Mouse (Mus musculus): ENCODE results near the gene Lrrc4. TPM values are rescaled to one million over a fixed set of nuclear protein-coding genes. Genes with fewer than 3 reads are reported as not detected.
A peak's percentile ranks its signal among the peaks of the same experiment; 100 is the strongest.

The Lrrc4 gene
- polyA plus RNA-seq, 1 experiment from 2014 or later, result 1.2 TPM

GRCm38 (mm10) chr6:28747931-28748670, 83.4 kb downstream of the Lrrc4 start:
- Histone ChIP-seq H3K4me1 (peaks cover 19% of the 10 kb centered on the region), H3K27me3 (no peaks in the 10 kb centered on the region), H3K9ac (no peak overlapping the region), H3K36me3 (peaks cover 9% of the 10 kb centered on the region; the same call in 1 of the 2 replicates), H3K9me3 (replicated peaks) (no peaks in the 10 kb centered on the region), H3K27ac (replicated peaks) (no peak overlapping the region), H3K4me2 (replicated peaks) (no peak overlapping the region), H3K4me3 (replicated peaks) (no peak overlapping the region)
- 64% methylated on average over 14 of the region's 14 CpGs for WGBS
- ATAC-seq (ENCODE audit: insufficient number of reproducible peaks, low FRiP score, low TSS enrichment, low read depth), result no peak

GRCm38 (mm10) chr6:28747025-28747424, 84.5 kb downstream of the Lrrc4 start:
- H3K4me1 ChIP-seq, result peaks cover 20% of the 10 kb centered on the region; the same call in 1 of the 2 replicates
- 84% methylated on average over 5 of the region's 5 CpGs for WGBS

GRCm38 (mm10) chr6:28745864-28746263, 85.7 kb downstream of the Lrrc4 start:
- H3K36me3 ChIP-seq, result peaks cover 9% of the 10 kb centered on the region; the same call in 1 of the 2 replicates
- ATAC-seq (ENCODE audit: insufficient number of reproducible peaks, low FRiP score, low TSS enrichment, low read depth), result no peak
- no peak overlapping the region for H3K4me3 ChIP-seq (replicated peaks)
- no peak overlapping the region for H3K27ac ChIP-seq (replicated peaks)
- WGBS, result 84% methylated on average over 7 of the region's 7 CpGs
- H3K27me3 ChIP-seq, result no peaks in the 10 kb centered on the region
- H3K4me1 ChIP-seq, result 0 out of 2 replicates have a peak, but pooled peaks cover 16% of the 10 kb centered on the region
- no peak overlapping the region for H3K9ac ChIP-seq
- no peak overlapping the region for H3K4me2 ChIP-seq (replicated peaks)
- H3K9me3 ChIP-seq (replicated peaks), result no peaks in the 10 kb centered on the region

More at GRCm38 (mm10) chr6:28747025-28747424, 84.5 kb downstream of the Lrrc4 start:
- H3K4me3 ChIP-seq (replicated peaks), result no peak overlapping the region
- ATAC-seq (ENCODE audit: insufficient number of reproducible peaks, low FRiP score, low TSS enrichment, low read depth), result no peak
- H3K4me2 ChIP-seq (replicated peaks), result no peak overlapping the region
- no peaks in the 10 kb centered on the region for H3K27me3 ChIP-seq
- no peak overlapping the region for H3K27ac ChIP-seq (replicated peaks)
- no peak overlapping the region for H3K9ac ChIP-seq
- H3K9me3 ChIP-seq (replicated peaks), result no peaks in the 10 kb centered on the region
- peaks cover 9% of the 10 kb centered on the region; the same call in 1 of the 2 replicates for H3K36me3 ChIP-seq

GRCm38 (mm10) chr6:28743586-28743985, 88.0 kb downstream of the Lrrc4 start:
- H3K4me3 ChIP-seq (replicated peaks), result no peak overlapping the region
- H3K4me1 ChIP-seq, result 0 out of 2 replicates have a peak, but pooled peaks cover 10% of the 10 kb centered on the region
- H3K9me3 ChIP-seq (replicated peaks), result no peaks in the 10 kb centered on the region
- H3K27ac ChIP-seq (replicated peaks), result no peak overlapping the region
- H3K9ac ChIP-seq, result no peak overlapping the region
- peaks cover 9% of the 10 kb centered on the region; the same call in 1 of the 2 replicates for H3K36me3 ChIP-seq
- H3K27me3 ChIP-seq, result no peaks in the 10 kb centered on the region
- WGBS, result 40% methylated on average over 1 of the region's 1 CpGs
- H3K4me2 ChIP-seq (replicated peaks), result no peak overlapping the region
- no peak for ATAC-seq (ENCODE audit: insufficient number of reproducible peaks, low FRiP score, low TSS enrichment, low read depth)

- no peak overlapping the region for H3K4me3 ChIP-seq (replicated peaks)
- no peaks in the 10 kb centered on the region for H3K36me3 ChIP-seq
- no peak for ATAC-seq (ENCODE audit: insufficient number of reproducible peaks, low FRiP score, low TSS enrichment, low read depth)
- no peak overlapping the region for H3K9ac ChIP-seq
- 83% methylated on average over 1 of the region's 1 CpGs for WGBS
- no peaks in the 10 kb centered on the region for H3K27me3 ChIP-seq
- no peaks in the 10 kb centered on the region for H3K4me1 ChIP-seq
- no peak overlapping the region for H3K27ac ChIP-seq (replicated peaks)
- no peaks in the 10 kb centered on the region for H3K9me3 ChIP-seq (replicated peaks)
- H3K4me2 ChIP-seq (replicated peaks), result no peak overlapping the region
These were observed 93.9 kb downstream of the Lrrc4 start for GRCm38 (mm10) chr6:28737601-28738000.

- Histone ChIP-seq H3K9me3 (replicated peaks) (no peaks in the 10 kb centered on the region), H3K36me3 (no peaks in the 10 kb centered on the region), H3K4me1 (no peaks in the 10 kb centered on the region), H3K27ac (replicated peaks) (no peak overlapping the region), H3K9ac (no peak overlapping the region), H3K4me3 (replicated peaks) (no peak overlapping the region), H3K4me2 (replicated peaks) (no peak overlapping the region), H3K27me3 (no peaks in the 10 kb centered on the region)
- ATAC-seq (ENCODE audit: insufficient number of reproducible peaks, low FRiP score, low TSS enrichment, low read depth), result no peak
- 68% methylated on average over 7 of the region's 7 CpGs for WGBS
These were observed 94.9 kb downstream of the Lrrc4 start for GRCm38 (mm10) chr6:28736665-28737064.

- Histone ChIP-seq H3K9me3 (replicated peaks) (no peaks in the 10 kb centered on the region), H3K4me3 (replicated peaks) (no peak overlapping the region), H3K27me3 (no peaks in the 10 kb centered on the region), H3K4me2 (replicated peaks) (no peak overlapping the region), H3K4me1 (no peaks in the 10 kb centered on the region), H3K36me3 (no peaks in the 10 kb centered on the region), H3K27ac (replicated peaks) (no peak overlapping the region), H3K9ac (no peak overlapping the region)
- WGBS, result 72% methylated on average over 9 of the region's 9 CpGs
- no peak for ATAC-seq (ENCODE audit: insufficient number of reproducible peaks, low FRiP score, low TSS enrichment, low read depth)
These were observed 96.4 kb downstream of the Lrrc4 start for GRCm38 (mm10) chr6:28735116-28735515.

- Histone ChIP-seq H3K27ac (replicated peaks) (no peak overlapping the region), H3K4me3 (replicated peaks) (no peak overlapping the region), H3K9ac (no peak overlapping the region), H3K27me3 (no peaks in the 10 kb centered on the region), H3K9me3 (replicated peaks) (no peaks in the 10 kb centered on the region), H3K4me2 (replicated peaks) (no peak overlapping the region), H3K36me3 (no peaks in the 10 kb centered on the region), H3K4me1 (peaks cover 9% of the 10 kb centered on the region)
- WGBS, result 81% methylated on average over 5 of the region's 5 CpGs
- ATAC-seq (ENCODE audit: insufficient number of reproducible peaks, low FRiP score, low TSS enrichment, low read depth), result no peak
These were observed 97.5 kb downstream of the Lrrc4 start for GRCm38 (mm10) chr6:28733884-28734647.

- H3K4me2 ChIP-seq (replicated peaks), result no peak overlapping the region
- H3K27ac ChIP-seq (replicated peaks), result no peak overlapping the region
- no peak for ATAC-seq (ENCODE audit: insufficient number of reproducible peaks, low FRiP score, low TSS enrichment, low read depth)
- H3K9ac ChIP-seq, result no peak overlapping the region
- no peak overlapping the region for H3K4me3 ChIP-seq (replicated peaks)
- no peaks in the 10 kb centered on the region for H3K9me3 ChIP-seq (replicated peaks)
- peaks cover 14% of the 10 kb centered on the region for H3K4me1 ChIP-seq
- 83% methylated on average over 6 of the region's 6 CpGs for WGBS
- H3K27me3 ChIP-seq, result no peaks in the 10 kb centered on the region
- no peaks in the 10 kb centered on the region for H3K36me3 ChIP-seq
These were observed 100.3 kb downstream of the Lrrc4 start for GRCm38 (mm10) chr6:28731246-28731645.

GRCm38 (mm10) chr6:28729649-28730048, 101.9 kb downstream of the Lrrc4 start:
- no peak overlapping the region for H3K9ac ChIP-seq
- no peak overlapping the region for H3K4me3 ChIP-seq (replicated peaks)
- WGBS, result 16% methylated on average over 2 of the region's 2 CpGs
- H3K27ac ChIP-seq (replicated peaks), result peak overlapping the region; percentile 58
- H3K27me3 ChIP-seq, result no peaks in the 10 kb centered on the region
- H3K4me2 ChIP-seq (replicated peaks), result no peak overlapping the region
- H3K9me3 ChIP-seq (replicated peaks), result no peaks in the 10 kb centered on the region
- H3K36me3 ChIP-seq, result 0 out of 2 replicates have a peak, but pooled peaks cover 4% of the 10 kb centered on the region
- H3K4me1 ChIP-seq, result peaks cover 14% of the 10 kb centered on the region
- ATAC-seq (ENCODE audit: insufficient number of reproducible peaks, low FRiP score, low TSS enrichment, low read depth), result no peak

- no peak for ATAC-seq (ENCODE audit: insufficient number of reproducible peaks, low FRiP score, low TSS enrichment, low read depth)
- H3K9me3 ChIP-seq (replicated peaks), result no peaks in the 10 kb centered on the region
- 0 out of 2 replicates have a peak, but pooled peaks cover 4% of the 10 kb centered on the region for H3K36me3 ChIP-seq
- no peak overlapping the region for H3K4me2 ChIP-seq (replicated peaks)
- no peak overlapping the region for H3K9ac ChIP-seq
- peaks cover 14% of the 10 kb centered on the region for H3K4me1 ChIP-seq
- WGBS, result 16% methylated on average over 3 of the region's 3 CpGs
- peak overlapping the region; percentile 58; the same call in 1 of the 2 replicates for H3K27ac ChIP-seq (replicated peaks)
- H3K4me3 ChIP-seq (replicated peaks), result no peak overlapping the region
- no peaks in the 10 kb centered on the region for H3K27me3 ChIP-seq
These were observed 102.3 kb downstream of the Lrrc4 start for GRCm38 (mm10) chr6:28729236-28729635.

All from embryonic facial prominence, embryonic 15.5 days (tissue).